Mouse (Mus musculus) spleen, adult 2 months (tissue): ENCODE data around the gene Spaca3. TPM values are rescaled to one million over a fixed set of nuclear protein-coding genes. Genes with fewer than 3 reads are reported as not detected.

Experiments used
- DNase-seq, 2 experiments: peaks; one replicate each; pipeline versions ENCODE4 v3.0.0 to v3.0.0-alpha.2; 2012 to 2021; ENCODE audit warnings: low spot score in 2 of 2, low read depth in 1 of 2
- H3K27ac ChIP-seq: fragments of 200-500 bp; 2 replicates; pipeline ENCODE4 v1.5.1; 2012; ENCODE audit warnings: low read length, inconsistent platforms; ENCODE audit not compliant: insufficient read depth
- H3K27me3 ChIP-seq: fragments of 200-500 bp; 2 replicates; pipeline ENCODE4 v1.6.1; 2012; ENCODE audit warnings: mild to moderate bottlenecking, moderate library complexity, low read length, inconsistent platforms; ENCODE audit not compliant: control insufficient read depth, insufficient read depth
- H3K36me3 ChIP-seq: fragments of 200-500 bp; 2 replicates; pipeline ENCODE4 v1.6.1; 2012; ENCODE audit warnings: mild to moderate bottlenecking, low read length, inconsistent platforms; ENCODE audit not compliant: control insufficient read depth, insufficient read depth
- H3K4me1 ChIP-seq: fragments of 200-500 bp; 2 replicates; pipeline ENCODE4 v1.6.1; 2011; ENCODE audit warnings: inconsistent platforms; ENCODE audit not compliant: control insufficient read depth, insufficient read depth, insufficient read length
- H3K4me3 ChIP-seq: fragments of 200-500 bp; 2 replicates; pipeline ENCODE4 v1.5.1; 2011; ENCODE audit warnings: mild to moderate bottlenecking, inconsistent platforms; ENCODE audit not compliant: insufficient read depth, insufficient read length; ENCODE audit errors: extremely low read depth
- CTCF ChIP-seq: fragments of 200-500 bp; IDR thresholded peaks from 2 replicates; pipeline ENCODE4 v1.5.1; 2011; ENCODE audit warnings: mild to moderate bottlenecking, inconsistent platforms; ENCODE audit not compliant: insufficient read depth, insufficient read length, insufficient replicate concordance; ENCODE audit errors: extremely low read depth
- POLR2A ChIP-seq: fragments of 200-500 bp; IDR thresholded peaks from 2 replicates; pipeline ENCODE4 v1.6.1; 2011; ENCODE audit warnings: low read depth, low read length, inconsistent platforms
- WGBS: fragments of 180-500 bp; shearing (Covaris S2); methylation state at CpG from one replicate; pipeline ENCODE4 v1.1.7; 2018; 5-methylcytosine and 5-hydroxymethylcytosine counted together
- polyA plus RNA-seq: library from polyadenylated mRNA; depleted of rRNA; stranded (reverse); fragments of >200 nt; gene quantifications from 2 replicates; pipeline ENCODE4 v1.2.3, GENCODE M21; 2012

Spaca3 gene
- polyA plus RNA-seq, 1 experiment: not detected

DNA sequence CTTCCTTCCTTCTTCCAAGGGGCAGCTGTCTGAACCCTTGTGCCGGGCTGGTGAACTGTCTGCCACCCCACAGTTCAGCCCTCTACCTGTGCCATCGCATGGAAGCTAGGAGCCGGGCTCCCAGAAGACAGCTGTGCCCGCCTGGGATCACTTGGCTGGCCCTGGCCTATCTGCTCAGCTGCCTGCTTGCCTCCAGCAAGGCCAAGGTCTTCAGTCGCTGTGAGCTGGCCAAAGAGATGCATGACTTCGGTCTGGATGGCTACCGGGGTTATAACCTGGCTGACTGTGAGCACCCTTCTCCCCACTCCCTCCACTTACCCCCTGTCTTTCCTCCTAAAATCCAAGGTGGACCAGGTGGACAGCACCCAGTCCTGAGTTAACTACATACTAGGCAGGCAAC, 4.8 kb downstream of the Spaca3 start:
- Histone ChIP-seq H3K4me1 (no peaks in the 10 kb centered on the region), H3K27me3 (no peaks in the 10 kb centered on the region), H3K27ac (no peak overlapping the region), H3K36me3 (no peaks in the 10 kb centered on the region), H3K4me3 (no peak overlapping the region)
- DNase-seq: no peak
- 85% methylated on average over 7 of the region's 7 CpGs for WGBS
- TF ChIP-seq POLR2A (no peak), CTCF (no peak)

DNA sequence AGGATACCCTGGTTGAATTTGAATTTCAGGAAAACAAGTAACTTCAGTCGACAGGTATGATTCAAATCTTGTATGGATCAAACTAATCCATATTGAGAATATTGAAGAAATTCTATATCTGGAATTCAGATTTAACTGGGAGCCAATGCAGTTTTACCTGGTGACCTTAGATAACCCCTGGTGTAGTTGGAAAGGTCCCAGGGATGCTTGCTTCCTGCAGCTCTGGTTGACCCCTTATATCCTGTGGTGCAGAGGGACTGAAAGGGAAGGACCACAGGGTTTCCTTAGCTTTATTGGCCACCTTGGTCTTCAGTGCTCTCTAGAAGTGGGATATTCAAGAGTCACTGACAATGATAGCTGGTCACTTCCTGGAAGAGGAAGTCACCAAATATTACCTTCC, 9.9 kb downstream of the Spaca3 start:
- H3K4me3 ChIP-seq: no peak overlapping the region
- TF ChIP-seq POLR2A (no peak), CTCF (no peak)
- H3K4me1 ChIP-seq: no peaks in the 10 kb centered on the region
- no peaks in the 10 kb centered on the region for H3K27me3 ChIP-seq
- no peak overlapping the region for H3K27ac ChIP-seq
- H3K36me3 ChIP-seq: no peaks in the 10 kb centered on the region
- no peak for DNase-seq
- WGBS: 92% methylated on average over 1 of the region's 1 CpGs

DNA sequence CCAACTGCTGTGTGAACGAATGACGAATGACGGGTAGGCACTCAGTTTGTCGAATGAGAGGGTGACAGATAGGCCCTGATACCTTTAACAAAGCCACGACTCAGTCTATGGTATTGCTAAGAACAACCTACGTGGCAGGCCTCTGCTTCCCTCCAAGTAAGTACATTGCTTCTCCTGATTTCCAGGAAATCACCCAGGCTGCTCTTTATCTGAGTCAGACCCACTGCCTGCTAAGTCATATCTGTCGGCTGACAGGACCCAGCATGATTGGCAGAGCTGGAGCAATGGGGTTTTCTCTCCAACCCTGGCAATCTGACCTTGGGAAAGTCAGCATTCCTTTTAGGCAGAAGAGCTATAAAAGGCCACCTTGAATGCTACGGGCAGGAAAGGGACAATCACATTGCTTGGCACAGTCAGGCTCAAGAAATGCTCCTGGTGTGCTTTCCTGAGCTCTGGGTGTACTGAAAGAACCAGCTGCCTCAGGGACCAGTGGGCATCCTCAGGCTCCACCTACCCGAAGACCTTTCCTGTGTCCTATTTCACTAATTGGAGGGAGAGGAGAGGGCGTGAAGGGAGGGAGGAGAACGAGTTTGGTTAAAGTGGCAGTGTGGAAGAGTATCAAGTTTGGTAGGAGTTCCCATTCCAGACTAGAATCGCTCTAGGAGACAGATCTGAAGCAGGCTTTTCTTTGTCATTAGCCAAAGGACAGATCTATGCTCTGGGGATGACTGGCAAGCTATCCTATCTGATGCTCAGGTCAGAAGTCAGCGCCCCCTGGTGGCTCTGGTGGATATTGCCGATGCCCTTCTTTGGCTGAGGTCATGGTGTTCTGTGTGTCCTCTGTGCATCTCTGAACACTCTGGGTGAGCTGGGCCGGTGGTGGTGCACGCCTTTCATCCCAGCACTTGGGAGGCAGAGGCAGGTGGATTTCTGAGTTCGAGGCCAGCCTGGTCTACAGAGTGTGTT, 14.6 kb downstream of the Spaca3 start:
- H3K4me1 ChIP-seq: no peaks in the 10 kb centered on the region
- WGBS: 55% methylated on average over 17 of the region's 17 CpGs
- no peaks in the 10 kb centered on the region for H3K27me3 ChIP-seq
- no peaks in the 10 kb centered on the region for H3K36me3 ChIP-seq
- peak; percentile 64; the same call in 1 of the 2 replicates for TF ChIP-seq CTCF
- no peak for TF ChIP-seq POLR2A
- H3K4me3 ChIP-seq: no peak overlapping the region
- peak in 1 of 2 experiments; percentile 47 for DNase-seq
- H3K27ac ChIP-seq: no peak overlapping the region

DNA sequence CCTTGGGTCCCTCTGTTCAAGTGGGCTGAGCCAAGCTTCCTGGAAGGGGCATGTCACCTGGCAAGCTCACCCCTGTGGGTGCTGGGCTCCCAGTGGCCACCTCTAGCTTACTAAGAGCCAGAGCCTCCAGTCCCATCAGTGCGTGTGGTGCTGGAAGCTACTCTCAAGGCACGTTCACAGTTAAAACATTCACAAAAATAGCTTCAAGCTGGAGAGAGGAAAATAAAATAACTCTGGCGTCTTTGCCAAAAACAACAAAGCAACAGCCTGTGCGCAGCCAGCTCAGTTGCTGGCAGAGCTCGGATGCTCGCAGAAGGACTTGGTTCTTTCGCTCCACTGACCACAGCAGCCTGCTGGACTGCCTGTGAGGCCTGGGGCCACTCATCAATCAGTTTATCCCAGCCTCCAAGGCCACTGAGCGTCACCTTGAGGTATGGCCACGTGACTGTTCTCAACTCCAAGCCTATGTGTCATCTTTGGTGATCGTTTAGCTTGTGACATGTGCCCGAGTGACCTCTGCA, 19.0 kb downstream of the Spaca3 start:
- H3K27me3 ChIP-seq: no peaks in the 10 kb centered on the region
- DNase-seq: no peak
- H3K36me3 ChIP-seq: no peaks in the 10 kb centered on the region
- TF ChIP-seq CTCF (no peak), POLR2A (no peak)
- H3K27ac ChIP-seq: no peak overlapping the region
- H3K4me3 ChIP-seq: no peak overlapping the region
- H3K4me1 ChIP-seq: no peaks in the 10 kb centered on the region
- WGBS: 82% methylated on average over 11 of the region's 11 CpGs

DNA sequence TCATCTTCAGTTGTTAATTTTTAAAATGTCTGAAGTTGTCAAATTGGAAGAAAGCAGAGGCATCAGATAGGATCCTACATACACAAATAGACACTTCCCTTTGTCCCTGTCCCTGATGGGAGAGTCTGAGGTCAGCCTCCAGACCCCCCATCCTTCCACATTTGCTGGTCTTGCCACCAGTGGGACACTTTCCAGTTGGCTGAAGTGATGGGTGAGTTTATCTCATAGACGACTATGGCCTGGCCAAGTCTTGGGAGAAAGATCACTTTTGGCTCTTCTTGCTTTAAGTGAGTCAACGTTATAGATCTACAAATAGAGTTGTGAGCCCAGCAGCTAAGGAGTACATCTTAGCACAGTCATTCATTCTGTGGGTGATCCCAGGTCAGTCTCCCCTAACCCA, 19.9 kb downstream of the Spaca3 start:
- DNase-seq: no peak
- no peaks in the 10 kb centered on the region for H3K27me3 ChIP-seq
- WGBS: 90% methylated on average over 2 of the region's 2 CpGs
- TF ChIP-seq POLR2A (no peak), CTCF (no peak)
- no peaks in the 10 kb centered on the region for H3K4me1 ChIP-seq
- no peaks in the 10 kb centered on the region for H3K36me3 ChIP-seq
- H3K27ac ChIP-seq: no peak overlapping the region
- H3K4me3 ChIP-seq: no peak overlapping the region

DNA sequence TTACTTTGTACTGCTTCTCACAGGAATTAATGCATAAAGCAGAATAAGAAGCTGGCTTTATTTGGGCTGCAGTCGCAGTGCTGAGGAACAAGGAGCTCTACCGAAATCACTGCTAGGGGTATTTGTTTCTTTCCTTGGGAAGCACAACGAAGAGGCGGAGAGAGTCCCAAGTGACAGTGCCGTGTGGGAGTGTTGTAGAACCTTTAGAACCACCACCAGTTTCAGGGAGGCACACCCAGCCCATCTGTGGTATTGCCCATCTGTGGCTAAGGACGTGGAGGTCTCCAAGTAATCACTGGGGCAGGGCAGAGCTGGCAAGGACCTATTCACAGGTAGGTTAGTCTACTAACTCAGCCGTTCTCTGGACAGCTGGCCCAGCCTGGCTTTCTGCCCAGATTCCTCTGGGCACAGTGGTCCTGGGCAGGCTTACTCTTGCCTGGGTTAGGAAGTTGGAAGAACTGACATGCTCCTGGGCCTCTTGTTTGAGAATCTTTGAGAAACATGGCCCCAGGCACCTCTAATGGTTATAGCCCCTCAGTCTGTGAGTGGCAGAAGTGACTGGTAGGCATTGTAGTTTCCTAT, 24.2 kb downstream of the Spaca3 start:
- no peak for DNase-seq
- H3K36me3 ChIP-seq: no peaks in the 10 kb centered on the region
- WGBS: 86% methylated on average over 7 of the region's 7 CpGs
- no peaks in the 10 kb centered on the region for H3K27me3 ChIP-seq
- TF ChIP-seq CTCF (no peak), POLR2A (no peak)
- no peak overlapping the region for H3K27ac ChIP-seq
- H3K4me3 ChIP-seq: no peak overlapping the region
- no peaks in the 10 kb centered on the region for H3K4me1 ChIP-seq
